Mouse (Mus musculus) brain, embryonic 14.5 days (tissue): ENCODE measurements around the gene Thra.

Source experiments
- CTCF ChIP-seq: fragments of 200-500 bp; IDR thresholded peaks from 2 replicates; pipeline ENCODE4 v1.5.1; 2012; ENCODE audit warnings: inconsistent platforms, mild to moderate bottlenecking, moderate library complexity, borderline replicate concordance; ENCODE audit not compliant: insufficient read depth, insufficient read length; ENCODE audit errors: extremely low read depth
- POLR2A ChIP-seq: fragments of 200-500 bp; IDR thresholded peaks from 2 replicates; pipeline ENCODE4 v1.6.1; 2012; ENCODE audit warnings: mild to moderate bottlenecking, inconsistent platforms, borderline replicate concordance; ENCODE audit not compliant: poor library complexity, insufficient read depth, insufficient read length, severe bottlenecking; ENCODE audit errors: extremely low read depth

DNA sequence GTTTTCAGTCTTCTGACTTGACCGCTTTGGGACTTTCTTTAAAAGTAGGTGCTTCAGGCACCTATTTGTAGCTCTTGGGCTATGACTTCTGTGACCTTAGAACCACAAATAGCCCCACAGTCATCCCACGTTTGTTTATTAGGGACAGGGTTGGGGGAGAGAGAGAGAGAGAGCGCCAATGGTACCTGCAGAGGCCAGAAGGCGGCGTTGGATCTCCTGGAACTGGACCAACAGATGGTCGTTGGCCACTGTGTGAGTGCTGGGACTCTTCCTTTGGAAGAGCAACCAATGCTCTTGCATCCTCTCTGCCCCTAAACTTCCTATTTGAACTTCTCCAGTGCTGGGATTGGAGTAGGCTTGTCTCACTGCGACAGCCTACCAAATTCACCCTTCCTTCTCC lies 46.8 kb downstream of the Thra start:
- no peak for TF ChIP-seq CTCF
- TF ChIP-seq POLR2A = no peak
